Mouse (Mus musculus) c-Kit-positive CD71-positive TER-119-positive erythroid progenitor cells, embryonic 14.5 days (primary cell): ENCODE data around the gene Syndig1.

Experiments used
- DNase-seq: peaks from one replicate; pipeline ENCODE4 v3.0.0-alpha.2; 2013; ENCODE audit warnings: low spot score

The Syndig1 gene

DNA sequence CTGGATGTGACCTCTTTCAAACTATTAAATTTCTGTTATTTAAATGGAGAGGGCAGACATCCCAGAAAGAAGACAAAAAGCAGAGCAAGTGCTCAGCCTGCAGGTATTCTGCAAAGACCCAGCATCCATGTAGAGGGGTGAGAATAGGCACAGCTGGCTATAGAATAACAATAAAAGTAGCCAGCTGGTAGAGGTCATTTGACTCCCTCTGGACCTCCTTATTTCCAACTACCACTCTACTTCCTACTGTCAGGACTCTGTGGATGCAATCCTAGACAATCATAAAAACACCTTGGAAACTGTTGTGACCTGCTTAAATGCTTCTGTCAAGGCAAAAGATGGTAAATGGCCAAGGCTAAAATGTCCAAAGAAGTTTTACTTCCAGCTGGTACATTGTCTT, 153.5 kb downstream of the Syndig1 start:
- no peak for DNase-seq

DNA sequence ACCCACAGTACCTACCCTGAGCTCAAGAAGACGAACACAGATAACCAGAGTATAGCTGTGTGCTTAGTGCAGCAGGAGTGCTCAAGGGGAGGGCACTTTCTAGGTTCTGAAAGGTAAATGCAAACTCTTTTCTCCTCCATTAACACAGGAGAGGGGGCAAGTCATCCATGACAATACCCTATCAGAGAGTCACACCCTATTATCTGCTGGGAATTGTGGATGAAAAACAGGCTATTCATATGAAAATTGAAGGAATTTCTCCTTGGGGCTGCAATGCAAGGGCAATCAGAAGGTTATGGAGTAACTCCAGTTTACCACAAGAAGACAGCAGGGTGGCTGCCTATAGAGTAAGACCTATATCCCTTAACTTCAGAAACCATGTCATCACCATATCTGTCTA, 154.1 kb downstream of the Syndig1 start:
- DNase-seq = no peak

DNA sequence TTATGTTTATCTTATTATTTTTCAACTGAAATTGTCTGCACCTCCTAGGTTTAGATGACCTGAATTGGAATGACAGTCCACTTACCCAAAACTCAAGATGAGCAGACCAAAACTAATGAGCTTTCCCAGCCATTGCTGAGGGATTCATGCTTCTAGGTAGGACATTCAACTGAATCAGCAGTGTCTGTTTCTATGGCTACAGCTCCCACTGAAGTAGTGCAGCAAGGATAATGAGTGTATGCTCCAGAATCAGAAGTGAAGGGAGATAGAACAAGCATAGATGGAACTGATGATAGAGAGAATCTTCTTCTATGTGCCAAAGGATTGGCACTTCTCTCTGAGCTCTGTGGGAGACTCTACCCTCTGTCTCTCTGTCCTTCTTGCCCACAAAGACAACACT, 158.6 kb downstream of the Syndig1 start:
- no peak for DNase-seq

DNA sequence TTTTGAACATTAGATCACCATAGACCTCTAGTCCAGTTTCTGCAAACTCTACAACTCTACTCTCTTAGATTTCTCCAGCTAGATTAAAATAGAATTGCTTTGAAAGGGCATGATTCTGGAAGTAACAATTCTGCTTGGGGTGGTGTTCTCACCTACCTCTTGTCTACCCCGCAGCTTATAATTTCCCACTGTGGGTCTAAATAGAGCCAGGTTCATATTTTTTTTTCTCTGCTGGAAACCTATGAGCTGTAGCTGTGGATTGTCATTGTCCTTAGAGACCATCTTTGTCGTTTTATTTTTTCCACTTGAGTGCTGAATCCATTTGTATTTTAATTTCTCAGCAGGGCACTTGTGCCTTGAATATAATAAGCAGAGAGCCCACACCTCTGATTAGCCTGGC, 162.5 kb downstream of the Syndig1 start:
- no peak for DNase-seq

DNA sequence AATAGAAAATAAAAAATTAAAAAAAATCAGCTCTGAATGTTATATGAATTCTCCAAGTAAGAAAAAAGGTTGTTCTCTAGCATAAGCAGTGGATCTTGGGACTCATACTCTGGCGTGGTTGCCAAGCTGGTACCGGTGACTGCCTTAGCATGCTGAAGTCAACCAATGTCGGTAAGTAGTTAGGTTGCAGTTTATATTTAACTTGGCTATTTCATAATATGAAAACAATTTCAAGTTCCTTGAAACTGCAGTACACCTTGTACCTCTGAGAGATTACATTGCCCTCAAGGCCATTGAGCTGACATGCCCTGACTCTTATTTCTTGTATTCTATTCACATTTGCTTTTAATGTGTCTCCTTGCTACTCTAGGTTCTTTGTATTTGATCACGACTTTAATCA, 163.9 kb downstream of the Syndig1 start:
- DNase-seq = no peak

DNA sequence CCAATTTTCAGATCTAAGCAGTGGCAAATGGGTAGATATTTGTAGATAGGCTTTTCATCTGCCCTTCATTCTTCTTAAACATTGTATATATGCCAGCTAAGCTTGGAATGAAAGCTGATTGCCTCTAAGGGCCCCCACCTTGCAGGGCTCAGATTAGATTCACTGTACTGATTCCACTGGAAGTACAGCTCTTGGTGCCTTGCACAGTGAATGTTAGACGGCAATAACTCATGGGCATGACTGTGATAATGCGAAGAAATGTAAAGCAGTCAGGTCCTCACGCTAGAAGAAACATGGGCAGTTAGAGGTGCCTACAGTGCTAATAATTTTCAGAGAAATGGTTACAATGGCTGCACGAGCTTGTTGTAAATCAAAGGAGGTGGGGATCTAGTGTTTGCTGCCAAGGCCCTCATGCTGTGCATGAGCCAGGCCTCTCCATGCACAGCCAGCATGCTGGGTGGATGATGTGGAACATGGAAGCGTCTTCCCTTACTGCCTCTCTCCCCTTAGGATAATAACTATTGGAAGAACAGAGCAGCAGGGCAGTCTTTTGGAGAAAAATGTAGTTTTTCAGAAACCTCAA, 167.5 kb downstream of the Syndig1 start:
- DNase-seq = no peak

DNA sequence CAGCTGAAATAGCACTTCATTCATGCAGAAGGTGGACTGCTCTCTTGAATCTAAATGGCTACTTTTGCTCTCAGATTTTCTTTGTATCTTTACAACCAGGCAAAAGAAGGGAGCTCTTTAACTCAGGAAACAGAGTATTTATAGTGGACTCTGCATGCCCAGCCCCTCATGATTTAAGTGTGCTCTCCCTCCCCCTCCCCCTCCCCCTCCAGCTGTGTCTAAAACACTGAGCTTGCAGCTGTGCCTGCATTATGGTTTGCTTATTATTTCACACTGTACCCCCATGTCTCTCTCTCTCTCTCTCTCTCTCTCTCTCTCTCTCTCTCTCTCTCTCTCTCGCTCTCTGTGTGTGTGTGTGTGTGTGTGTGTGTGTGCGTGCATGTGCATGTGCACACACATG, 168.6 kb downstream of the Syndig1 start:
- DNase-seq = no peak

DNA sequence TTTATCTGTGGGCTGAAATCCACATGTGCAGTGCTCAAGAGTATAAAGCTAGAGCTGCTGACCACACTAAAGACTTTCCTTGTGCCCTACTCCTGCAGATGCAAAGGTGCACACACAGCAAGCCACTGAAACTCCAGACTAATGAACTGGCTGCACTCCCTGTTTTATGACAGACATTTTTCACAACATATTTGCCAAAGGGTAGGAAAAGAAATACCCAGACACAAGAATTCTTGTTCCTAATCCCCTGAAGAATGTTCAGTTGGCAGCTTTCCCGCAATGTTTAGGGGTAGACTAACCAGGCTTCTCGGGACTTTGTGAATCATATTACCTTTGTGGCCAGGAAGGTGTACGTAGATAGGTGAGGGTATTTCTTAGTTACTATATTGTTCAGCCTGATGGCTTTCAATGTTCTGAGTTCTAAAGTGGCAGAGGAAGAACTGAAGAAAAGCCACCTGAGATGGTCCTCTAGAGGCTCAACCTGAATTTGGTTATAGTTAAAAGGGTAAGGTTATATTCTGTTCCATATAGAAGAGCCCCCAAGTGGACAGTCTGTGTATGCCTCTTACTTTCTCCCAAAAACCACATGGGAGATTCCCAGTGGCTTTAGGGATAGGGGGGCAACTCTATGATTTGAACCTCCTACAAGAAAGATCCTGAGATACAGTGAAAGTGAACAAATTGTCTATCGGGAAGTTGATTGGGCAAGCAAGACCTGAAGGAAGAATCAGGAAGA, 169.5 kb downstream of the Syndig1 start:
- no peak for DNase-seq

DNA sequence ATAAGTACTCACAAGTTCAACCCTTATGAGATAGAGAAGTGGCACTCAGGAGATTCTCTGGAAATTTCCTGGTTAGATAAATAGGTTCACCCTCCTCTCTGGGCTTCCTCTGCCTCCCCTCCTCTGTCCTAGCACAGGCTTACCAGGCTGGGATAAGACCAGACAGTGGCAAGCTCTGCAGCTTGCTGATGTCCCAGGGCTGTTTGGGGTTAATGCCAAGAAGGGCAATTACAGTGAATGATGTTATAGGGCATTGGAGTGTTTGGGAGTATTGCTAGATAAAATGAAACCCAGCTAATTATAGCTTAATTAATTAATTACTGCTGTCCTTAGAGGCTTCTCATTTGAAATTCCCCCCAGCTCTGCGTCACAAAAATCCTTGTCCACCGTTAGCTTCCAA, 171.6 kb downstream of the Syndig1 start:
- DNase-seq = no peak

DNA sequence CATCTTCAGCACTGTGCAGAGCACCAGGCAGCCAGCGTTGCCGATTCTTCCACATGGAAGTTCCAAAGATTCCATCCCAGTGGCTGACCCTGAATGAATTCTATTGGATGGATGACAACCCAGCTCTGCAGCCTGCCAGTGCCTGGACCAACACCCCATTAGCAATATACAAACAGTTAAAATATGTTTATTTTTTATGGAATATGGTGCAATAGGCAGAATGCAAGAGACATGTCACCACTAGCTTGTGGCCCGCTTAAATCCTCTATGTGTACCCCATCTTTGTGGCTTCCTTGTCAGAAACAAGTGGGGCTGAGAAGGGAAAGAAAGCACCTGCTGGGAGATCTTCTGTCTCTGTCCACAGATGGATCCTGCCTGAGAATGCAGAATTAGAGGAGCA, 174.5 kb downstream of the Syndig1 start:
- DNase-seq = no peak

DNA sequence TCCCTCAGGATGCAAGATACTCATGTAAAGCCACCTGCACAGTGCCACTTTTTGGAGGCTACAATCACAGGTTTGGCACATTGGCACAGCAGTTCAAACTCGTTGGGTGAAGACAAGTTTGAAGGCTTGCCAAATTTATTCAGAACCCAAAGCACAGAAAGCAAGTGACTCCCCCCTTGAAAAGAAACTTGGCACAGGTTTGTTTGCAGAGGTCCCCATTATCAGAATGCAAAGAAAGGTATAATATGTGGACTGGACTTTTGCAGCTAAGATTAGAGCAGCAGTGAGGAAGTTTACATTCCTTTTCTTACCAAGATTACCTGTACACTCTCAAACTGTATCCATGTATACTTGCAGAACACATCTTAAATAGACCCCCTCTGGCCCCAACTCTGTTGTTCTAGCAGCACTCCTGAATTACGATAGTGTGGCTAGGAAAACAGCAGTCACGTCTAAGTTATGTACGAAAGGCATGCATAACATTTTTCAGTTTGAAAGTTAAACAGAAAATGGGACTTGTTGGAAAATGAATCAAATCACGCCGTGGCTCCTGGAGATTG, 183.9 kb downstream of the Syndig1 start:
- no peak for DNase-seq

DNA sequence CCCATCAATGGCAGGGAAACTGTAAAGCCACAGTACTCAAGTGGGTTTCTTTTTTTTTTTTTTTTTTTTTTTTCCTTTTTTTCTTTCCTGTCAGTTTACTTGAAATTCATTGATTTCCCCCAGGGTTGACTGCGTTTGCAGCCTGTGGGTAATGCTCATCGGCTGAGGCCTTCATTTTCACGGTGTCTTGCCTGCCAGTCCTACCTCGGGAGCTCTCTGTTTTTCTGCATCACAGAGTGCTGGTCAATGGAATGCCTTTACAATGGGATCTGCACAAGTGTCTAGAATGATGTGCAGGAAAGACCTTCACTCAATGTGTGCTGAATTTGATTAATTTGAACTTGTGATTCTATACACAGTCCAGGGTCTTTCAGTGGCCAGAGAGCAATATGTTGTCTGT, 184.8 kb downstream of the Syndig1 start:
- DNase-seq = no peak

DNA sequence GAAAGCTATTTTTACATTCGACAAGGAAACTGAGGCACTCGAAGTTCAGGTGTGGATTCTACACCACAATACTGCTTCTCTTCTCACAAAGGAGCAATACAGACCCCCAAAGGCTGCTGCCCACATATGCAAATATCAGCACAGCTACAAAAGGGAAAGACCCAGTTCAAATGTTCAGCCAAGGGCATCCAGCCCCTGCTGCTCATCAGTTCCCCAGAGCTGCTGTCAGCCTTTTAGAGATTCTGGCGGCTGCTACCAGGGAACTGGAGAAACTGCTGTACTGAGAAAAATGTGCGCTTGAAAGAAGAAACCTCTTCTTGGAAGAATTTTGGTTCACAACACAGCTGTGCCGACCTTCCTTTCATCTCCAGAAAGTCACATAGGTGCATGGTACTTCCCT, 187.3 kb downstream of the Syndig1 start:
- DNase-seq = no peak

DNA sequence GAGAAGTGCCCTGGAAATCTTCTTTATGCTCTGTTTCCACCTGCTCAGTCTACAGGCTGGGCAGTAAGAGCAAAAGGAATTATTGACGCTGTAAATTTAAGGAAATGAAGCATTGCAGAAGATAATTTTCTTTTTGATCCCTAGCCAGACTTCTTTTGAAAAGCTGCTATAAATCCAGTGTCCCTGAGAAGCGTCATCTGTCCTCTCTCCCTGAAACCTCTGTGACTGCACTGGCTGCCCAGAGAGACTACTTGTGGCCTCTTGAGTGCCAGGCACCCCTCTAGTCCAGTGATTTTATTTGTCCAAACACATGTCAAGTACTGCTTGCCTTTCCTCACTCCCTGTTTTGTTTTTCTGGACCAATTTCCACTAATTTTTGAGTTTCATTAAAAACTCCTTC, 191.7 kb downstream of the Syndig1 start:
- DNase-seq = no peak

DNA sequence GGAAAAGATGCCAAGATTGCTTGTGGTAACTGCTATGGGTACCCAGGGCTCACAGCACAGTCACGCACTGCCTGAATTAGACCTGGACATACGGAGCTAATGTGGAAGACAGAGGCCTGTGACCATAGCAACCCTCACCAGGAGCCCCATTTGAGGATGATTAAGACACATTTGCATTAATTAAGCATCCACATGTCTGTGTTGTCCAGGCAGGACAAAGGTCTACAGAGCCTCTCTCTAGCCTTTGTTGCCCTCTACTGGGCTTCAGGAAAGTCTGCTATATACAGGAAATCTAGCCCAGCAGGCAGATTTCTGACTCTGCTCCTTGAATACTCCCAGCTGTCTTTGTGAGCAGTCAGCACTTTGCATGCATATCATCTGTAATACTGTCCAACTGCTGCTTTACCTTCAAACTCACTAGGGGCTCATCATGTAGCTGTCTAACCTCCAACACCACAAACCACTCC, 194.9 kb downstream of the Syndig1 start:
- DNase-seq = no peak

DNA sequence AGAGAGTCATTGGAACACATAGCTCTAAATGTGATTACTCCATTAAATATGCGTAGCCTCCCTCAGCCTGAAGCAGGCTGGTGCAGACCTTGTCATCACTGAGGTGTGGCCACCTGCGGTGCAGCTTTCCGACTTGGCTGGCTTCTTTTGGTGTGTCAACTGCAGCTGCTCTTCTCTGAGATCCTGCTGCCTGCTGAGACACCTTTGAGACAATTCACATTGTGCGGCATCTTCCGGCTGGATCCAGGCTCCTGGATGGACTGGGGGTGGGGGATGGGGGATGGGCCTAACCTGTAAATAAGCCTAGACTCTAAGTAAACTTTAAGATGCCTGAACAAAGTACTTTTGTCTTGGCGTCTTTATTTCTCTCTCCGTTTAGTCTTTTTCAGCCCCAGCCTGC, 214.5 kb downstream of the Syndig1 start:
- DNase-seq = no peak
